Mouse (Mus musculus) MN1 (cell line): ENCODE data around the gene Opn4.
A peak's percentile ranks its signal among the peaks of the same experiment; 100 is the strongest.

Source experiments
- DNase-seq: peaks from one replicate; pipeline ENCODE4 v3.0.0-alpha.2; 2016; ENCODE audit warnings: low spot score

Opn4 gene

GRCm38 (mm10) chr14:34599941-34600340 is at the start of gene Opn4:
TSS of gene Opn4 (minus strand) at chr14:34600142.
- DNase-seq = no peak

GRCm38 (mm10) chr14:34647870-34648475 is 48.0 kb upstream of the Opn4 start:
- DNase-seq = no peak

GRCm38 (mm10) chr14:34644140-34644539 is 44.2 kb upstream of the Opn4 start:
- DNase-seq = no peak

- DNase-seq = no peak
These were observed 35.8 kb upstream of the Opn4 start for GRCm38 (mm10) chr14:34635721-34636120.

- DNase-seq = no peak
These were observed 35.2 kb upstream of the Opn4 start for GRCm38 (mm10) chr14:34635192-34635591.

- no peak for DNase-seq
These were observed 32.9 kb upstream of the Opn4 start for GRCm38 (mm10) chr14:34632722-34633448.

- DNase-seq = no peak
These were observed 26.9 kb upstream of the Opn4 start for GRCm38 (mm10) chr14:34626824-34627223.

- no peak for DNase-seq
These were observed 23.7 kb upstream of the Opn4 start for GRCm38 (mm10) chr14:34623531-34624210.

GRCm38 (mm10) chr14:34623074-34623473 is 23.1 kb upstream of the Opn4 start:
- no peak for DNase-seq

GRCm38 (mm10) chr14:34620611-34621376 is 20.9 kb upstream of the Opn4 start:
- DNase-seq = peak; percentile 43

GRCm38 (mm10) chr14:34618808-34619207 is 18.9 kb upstream of the Opn4 start:
- DNase-seq = no peak

GRCm38 (mm10) chr14:34616821-34617220 is 16.9 kb upstream of the Opn4 start:
- DNase-seq = peak; percentile 87

- DNase-seq = no peak
These were observed 15.7 kb upstream of the Opn4 start for GRCm38 (mm10) chr14:34615625-34616024.

GRCm38 (mm10) chr14:34615082-34615481 is 15.1 kb upstream of the Opn4 start:
- DNase-seq = no peak

GRCm38 (mm10) chr14:34614551-34614950 is 14.6 kb upstream of the Opn4 start:
- no peak for DNase-seq

- no peak for DNase-seq
These were observed 13.6 kb upstream of the Opn4 start for GRCm38 (mm10) chr14:34613523-34613922.

- no peak for DNase-seq
These were observed 12.3 kb upstream of the Opn4 start for GRCm38 (mm10) chr14:34612222-34612621.

- DNase-seq = no peak
These were observed 11.6 kb upstream of the Opn4 start for GRCm38 (mm10) chr14:34611591-34611990.

- DNase-seq = no peak
These were observed 2.0 kb upstream of the Opn4 start for GRCm38 (mm10) chr14:34601910-34602309.

- DNase-seq = no peak
These were observed 4.2 kb downstream of the Opn4 start for GRCm38 (mm10) chr14:34595596-34596255.

- no peak for DNase-seq
These were observed 8.0 kb downstream of the Opn4 start for GRCm38 (mm10) chr14:34591741-34592535.
